Comparison of ENCODE assay signal across 16 mouse cellular contexts in the genomic region with DNA sequence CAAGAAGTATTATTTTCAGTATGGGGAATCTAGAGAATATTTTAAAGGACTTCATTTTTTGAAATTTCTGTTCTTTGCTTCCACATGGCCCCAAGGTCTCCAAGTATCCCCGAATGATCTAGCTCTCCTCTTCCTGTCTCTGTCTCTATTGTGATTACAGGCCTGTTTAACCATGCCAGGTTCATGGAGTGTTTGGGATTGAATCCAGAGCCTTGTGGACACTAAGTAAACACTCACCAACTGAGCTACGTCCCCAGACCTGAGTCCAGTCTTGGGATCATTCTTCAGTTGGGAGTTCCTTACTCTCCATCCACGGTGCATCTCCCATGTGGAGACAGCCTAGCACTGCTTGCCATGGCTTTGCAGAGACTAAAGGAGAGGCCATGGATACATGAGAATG.
"Had no signal": no experiment of that assay in that cellular context is flagged by ENCODE, and none has a peak within 500 bp of the region (broad histone marks: within the 10 kb centered on the region; RNA-seq: fewer than 3 reads in every experiment).

No protein-coding gene starts in this region.

- ATAC-seq: midbrain, embryonic 15.5 days had no signal

- H3K4me3 ChIP-seq: layer of hippocampus, adult 2 months; limb, embryonic 13.5 days; megakaryocyte, embryonic 14.5 days; midbrain, embryonic 15.5 days; neural tube, embryonic 12.5 days; stomach, embryonic 15.5 days had no signal

- H3K27me3 ChIP-seq: limb, embryonic 13.5 days; midbrain, embryonic 15.5 days; neural tube, embryonic 12.5 days; stomach, embryonic 15.5 days had no signal

- H3K36me3 ChIP-seq: limb, embryonic 13.5 days; midbrain, embryonic 15.5 days; neural tube, embryonic 12.5 days; stomach, embryonic 15.5 days had no signal

- DNase-seq: kidney, postnatal 4 days; left cerebral cortex, postnatal 4 days; lung, embryonic 14.5 days; lung, postnatal 14 days; right cerebral cortex, postnatal 4 days; spleen, adult 18-20 months; thymus, adult 2 months; thymus, postnatal 25 days had no signal

- H3K27ac ChIP-seq: kidney, postnatal 0 days; layer of hippocampus, adult 2 months; limb, embryonic 13.5 days; macrophage; midbrain, embryonic 15.5 days; neural tube, embryonic 12.5 days; stomach, embryonic 15.5 days had no signal

- H3K4me1 ChIP-seq: stomach, embryonic 15.5 days had no signal
